In genomic region chr4:63417318-63417957, GRCm38 (mm10) we compare ENCODE assay signal across 7 mouse cellular contexts. TPM values are rescaled to one million over a fixed set of nuclear protein-coding genes. Genes with fewer than 3 reads are reported as not detected.
DNase-seq lines count a peak whose midpoint lies in the region; ATAC-seq and TF ChIP-seq lines count a peak whose summit lies in the region.

No protein-coding gene starts in this region.

- ATAC-seq in inflammation-experienced regulatory T-cells, adult 6 months: peak; percentile 89
- ATAC-seq in megakaryocyte-erythroid progenitor cell, adult 5-6 weeks (replicated peaks; ENCODE audit: low FRiP score, low TSS enrichment, poor library complexity, severe bottlenecking): peak; percentile 79; the same call in 1 of the 2 replicates

- no peak overlapping the region for H3K27ac ChIP-seq in left cerebral cortex, adult 2 months

- intact Hi-C loops in left cerebral cortex, adult 2 months (cut with DNase I): loop anchor here (1.0 to 5.0 kb wide), 6 partner anchors 80 to 1075 kb away; partner anchors contain the start of gene Whrn

- H3K4me3 ChIP-seq in left cerebral cortex, adult 2 months: no peak overlapping the region

- peak; percentile 91 for TF ChIP-seq CTCF in left cerebral cortex, adult 2 months (IDR thresholded peaks at IDR 0.05)

- DNase-seq in WW6 (ENCODE audit: low read depth, low spot score): peak; percentile 47
- peak; percentile 95 to 98 for DNase-seq in cerebellum, postnatal 10 days
- DNase-seq in frontal cortex, postnatal 25 days (ENCODE audit: low spot score in 2 of 2): peak; percentile 68 to 79
- DNase-seq in left cerebral cortex, adult 2 months (ENCODE audit: extremely low spot score in 1 of 2, low spot score in 2 of 2): peak; percentile 74 to 81
- DNase-seq in right cerebral cortex, postnatal 36 days (ENCODE audit: low spot score in 2 of 2): peak; percentile 61 to 66

RNA-seq across cellular contexts. Expression of gene Akna, which starts 14.3 kb away (rescaled TPM):
- polyA plus RNA-seq in inflammation-experienced regulatory T-cells, adult 6 months (2017; shearing (Covaris generic)): 100 to 1,000 TPM in 2 of 3 experiments, 10 to 100 TPM in 1; 94.8 to 135 (median 102) TPM
- total RNA-seq in left cerebral cortex, adult 2 months (2021): 1 to 10 TPM; 3.4 TPM
- total RNA-seq in megakaryocyte-erythroid progenitor cell, adult 5-6 weeks (2014; fragmentation: Nextera tagmentation): 29.6 and 30.1 TPM in 2 replicates
- total RNA-seq in megakaryocyte-erythroid progenitor cell, adult 5-6 weeks (2017): 3.0 and 5.7 TPM in 2 replicates

RNA-seq across cellular contexts. Expression of gene Orm2, which starts 55.2 kb away (rescaled TPM):
- polyA plus RNA-seq in inflammation-experienced regulatory T-cells, adult 6 months (2017; shearing (Covaris generic)): 1 to 10 TPM in 2 of 3 experiments, not detected in 1; 1.6 to 2.8 TPM
- total RNA-seq in left cerebral cortex, adult 2 months (2021): not detected
- total RNA-seq in megakaryocyte-erythroid progenitor cell, adult 5-6 weeks (2014; fragmentation: Nextera tagmentation): not detected in 2 replicates
- not detected in 2 replicates for total RNA-seq in megakaryocyte-erythroid progenitor cell, adult 5-6 weeks (2017)
